Mouse (Mus musculus) small intestine, adult 2 months (tissue): ENCODE measurements around the gene Slc25a31.

Source experiments
- CTCF ChIP-seq: fragments of 200-500 bp; IDR thresholded peaks from 2 replicates; pipeline ENCODE4 v1.5.1; 2012; ENCODE audit warnings: low read depth, mild to moderate bottlenecking, control low read depth, inconsistent platforms, low read length, moderate library complexity, mixed read lengths; ENCODE audit not compliant: insufficient replicate concordance, insufficient read length; ENCODE audit errors: extremely low read depth
- POLR2A ChIP-seq: fragments of 200-500 bp; IDR thresholded peaks from 2 replicates; pipeline ENCODE4 v1.6.1; 2012; ENCODE audit warnings: low read depth, mild to moderate bottlenecking, control low read depth, inconsistent platforms, low read length, moderate library complexity

DNA sequence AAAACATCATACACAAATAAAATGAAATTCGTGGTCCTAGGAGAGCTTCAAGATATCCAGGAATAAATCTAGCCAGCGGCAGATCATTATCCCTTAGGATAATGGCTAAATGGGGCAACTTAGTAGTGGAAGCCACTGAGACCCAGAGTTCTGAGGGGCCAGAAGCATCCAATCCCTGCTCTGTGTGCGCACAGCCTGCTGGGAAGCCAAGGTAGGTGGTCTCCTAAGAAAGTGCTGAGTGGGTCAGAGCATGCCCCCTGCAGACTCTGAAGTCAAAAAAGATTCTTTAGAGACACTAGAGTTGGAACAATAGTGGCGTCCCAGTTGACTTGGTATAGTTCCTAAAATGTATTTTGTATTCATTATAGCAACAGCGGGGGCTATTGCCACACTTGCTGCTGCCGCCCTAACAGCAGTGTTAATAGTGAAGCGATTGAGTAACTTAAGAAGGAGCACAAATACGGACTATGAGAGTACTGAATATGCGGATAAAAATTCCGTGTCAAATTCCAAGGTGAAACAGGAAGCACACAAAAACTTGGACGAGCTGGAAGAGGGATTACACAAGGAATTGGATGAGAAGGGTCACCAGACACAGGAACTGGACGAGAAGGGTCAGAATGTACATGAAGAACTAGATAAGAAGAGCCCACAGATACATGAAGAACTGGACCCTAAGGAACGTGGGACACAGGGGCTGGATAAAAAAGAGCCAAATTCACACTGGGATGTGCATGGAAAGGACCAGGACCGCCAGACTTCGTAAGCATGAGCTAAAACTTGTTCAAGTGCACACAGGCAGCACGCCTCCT, 35.6 kb downstream of the Slc25a31 start, which contains the start of gene Hspa4l:
- no peak for TF ChIP-seq CTCF
- no peak for TF ChIP-seq POLR2A
